Mouse (Mus musculus): ENCODE data around the gene Mapk10.

- TF ChIP-seq POLR2A (IDR thresholded peaks at IDR 0.05; ENCODE audit: insufficient read depth, low read length), result no peak
- no peak for TF ChIP-seq CTCF (IDR thresholded peaks at IDR 0.05; ENCODE audit: low read depth, low read length)
Measured at GRCm38 (mm10) chr5:102964396-102964795, 246.7 kb downstream of the Mapk10 start.
